23 mouse cellular contexts compared by ENCODE assay signal in genomic region chr4:62604094-62604493, GRCm38 (mm10). TPM values are rescaled to one million over a fixed set of nuclear protein-coding genes. Genes with fewer than 3 reads are reported as not detected.
A peak's percentile ranks its signal among the peaks of the same experiment; 100 is the strongest.
DNase-seq lines count a peak whose midpoint lies in the region; ATAC-seq lines count a peak whose summit lies in the region.
"Had no signal": no experiment of that assay in that cellular context is flagged by ENCODE, and none has a peak within 500 bp of the region (broad histone marks: within the 10 kb centered on the region; RNA-seq: fewer than 3 reads in every experiment).

No protein-coding gene starts in this region.

- H3K27ac ChIP-seq in heart, embryonic 14.5 days (replicated peaks in 1 of 2; ENCODE audit: control insufficient read depth in 1 of 2, insufficient read depth in 1 of 2, low read depth in 2 of 2, low read length in 2 of 2), result peak overlapping the region; percentile 32 to 66; a peak in 1 of 4 replicates
- no peak overlapping the region for H3K27ac ChIP-seq in heart, embryonic 10.5 days
- H3K27ac ChIP-seq: forebrain, embryonic 13.5 days; hindbrain, embryonic 15.5 days; limb, embryonic 10.5 days; limb, embryonic 15.5 days; liver, embryonic 13.5 days had no signal

- peaks cover 64% of the 10 kb centered on the region for H3K27me3 ChIP-seq in heart, embryonic 14.5 days (ENCODE audit: control insufficient read depth, insufficient read depth, low read length)
- peaks cover 89% of the 10 kb centered on the region for H3K27me3 ChIP-seq in heart, embryonic 10.5 days (ENCODE audit: insufficient read depth, poor library complexity, severe bottlenecking)
- H3K27me3 ChIP-seq: forebrain, embryonic 13.5 days; hindbrain, embryonic 15.5 days; limb, embryonic 15.5 days; liver, embryonic 13.5 days had no signal

- peaks cover 7% of the 10 kb centered on the region for H3K9me3 ChIP-seq in heart, embryonic 14.5 days (ENCODE audit: control insufficient read depth, low read length)
- H3K9me3 ChIP-seq in heart, embryonic 10.5 days, result no peaks in the 10 kb centered on the region
- H3K9me3 ChIP-seq: forebrain, embryonic 13.5 days; hindbrain, embryonic 15.5 days; limb, embryonic 10.5 days; limb, embryonic 15.5 days; liver, embryonic 13.5 days had no signal

- H3K9ac ChIP-seq in heart, embryonic 14.5 days (ENCODE audit: low read length), result no peak overlapping the region
- H3K9ac ChIP-seq: forebrain, embryonic 13.5 days; hindbrain, embryonic 15.5 days; limb, embryonic 15.5 days; liver, embryonic 13.5 days had no signal

- 69% methylated on average over 4 of the region's 4 CpGs for WGBS in heart, embryonic 14.5 days
- 60% methylated on average over 4 of the region's 4 CpGs for WGBS in heart, embryonic 10.5 days

- peak; percentile 68 for ATAC-seq in heart, embryonic 14.5 days (ENCODE audit: insufficient number of reproducible peaks, insufficient read depth, low FRiP score, low read depth)
- ATAC-seq: activated CD4-positive, CD25-positive, alpha-beta regulatory T cell, adult 4 months; forebrain, embryonic 13.5 days; midbrain, embryonic 16.5 days had no signal

- H3K4me2 ChIP-seq in heart, embryonic 14.5 days (ENCODE audit: low read length), result no peak overlapping the region
- H3K4me2 ChIP-seq: forebrain, embryonic 13.5 days; hindbrain, embryonic 15.5 days; limb, embryonic 15.5 days; liver, embryonic 13.5 days had no signal

- H3K36me3 ChIP-seq in heart, embryonic 14.5 days (ENCODE audit: control insufficient read depth, insufficient read depth, low read length), result no peaks in the 10 kb centered on the region
- H3K36me3 ChIP-seq in heart, embryonic 10.5 days, result no peaks in the 10 kb centered on the region
- H3K36me3 ChIP-seq: hindbrain, embryonic 15.5 days; limb, embryonic 10.5 days; limb, embryonic 15.5 days; liver, embryonic 13.5 days had no signal

- peaks cover 16 to 18% of the 10 kb centered on the region in 2 experiments for H3K4me1 ChIP-seq in heart, embryonic 14.5 days (ENCODE audit: control insufficient read depth in 2 of 2, insufficient read depth in 2 of 2, low read length in 2 of 2)
- H3K4me1 ChIP-seq in heart, embryonic 10.5 days, result peaks cover 18% of the 10 kb centered on the region
- H3K4me1 ChIP-seq: liver, embryonic 13.5 days had no signal

- peak; percentile 8 for DNase-seq in adrenal gland, postnatal 14 days
- DNase-seq in adrenal gland, postnatal 10 days, result no peak
- DNase-seq in heart, embryonic 10.5 days (ENCODE audit: low spot score), result no peak
- DNase-seq in kidney, postnatal 4 days, result peak; percentile 34 to 41
- no peak for DNase-seq in kidney, postnatal 36 days
- DNase-seq in frontal cortex, adult 2 months (ENCODE audit: extremely low spot score in 1 of 2, low spot score in 1 of 2), result no peak
- DNase-seq: adrenal gland, adult 2 months; cerebellum, adult 8-10 months; cerebellum, postnatal 36 days; gastrocnemius, postnatal 14 days; kidney, adult 8-10 months; liver, embryonic 13.5 days; lung, adult 18-20 months; lung, postnatal 10 days; right cerebral cortex, adult 18-20 months; thymus, postnatal 14 days had no signal

- H3K4me3 ChIP-seq in heart, embryonic 14.5 days (ENCODE audit: control insufficient read depth in 1 of 2, insufficient read depth in 1 of 2, low read depth in 1 of 2, low read length in 2 of 2), result no peak overlapping the region
- no peak overlapping the region for H3K4me3 ChIP-seq in heart, embryonic 10.5 days
- H3K4me3 ChIP-seq: forebrain, embryonic 13.5 days; hindbrain, embryonic 15.5 days; limb, embryonic 10.5 days; limb, embryonic 15.5 days; liver, embryonic 13.5 days had no signal

RNA-seq across cellular contexts. Expression of gene Rgs3, which starts 44.4 kb away (rescaled TPM):
- total RNA-seq in adrenal gland, postnatal 14 days (2021), result 46.7 and 69.3 TPM in 2 replicates
- 10 to 100 TPM; 37.0 to 58.7 TPM for total RNA-seq in adrenal gland, postnatal 10 days (2021)
- 58.9 and 70.4 TPM in 2 replicates for polyA plus RNA-seq in heart, embryonic 14.5 days (2014; fragmentation: Nextera tagmentation; extraction: Ambion mirVana)
- 61.4 and 65.4 TPM in 2 replicates for polyA plus RNA-seq in heart, embryonic 10.5 days (2016; fragmentation: Nextera tagmentation; extraction: Ambion mirVana)
- 46.3 and 48.4 TPM in 2 replicates for polyA plus RNA-seq in frontal cortex, adult 2 months (2012; rRNA removed)

Comparison
In these comparisons a context has a peak if more than half of its experiments do, and no peak if none do; other contexts are left out.
1. DNase-seq: peak in adrenal gland, postnatal 14 days (single experiment) and kidney, postnatal 4 days (2 of 2); none in adrenal gland, postnatal 10 days (single experiment), heart, embryonic 10.5 days (single experiment), kidney, postnatal 36 days (0 of 2) and frontal cortex, adult 2 months (0 of 2).